In the genomic region with DNA sequence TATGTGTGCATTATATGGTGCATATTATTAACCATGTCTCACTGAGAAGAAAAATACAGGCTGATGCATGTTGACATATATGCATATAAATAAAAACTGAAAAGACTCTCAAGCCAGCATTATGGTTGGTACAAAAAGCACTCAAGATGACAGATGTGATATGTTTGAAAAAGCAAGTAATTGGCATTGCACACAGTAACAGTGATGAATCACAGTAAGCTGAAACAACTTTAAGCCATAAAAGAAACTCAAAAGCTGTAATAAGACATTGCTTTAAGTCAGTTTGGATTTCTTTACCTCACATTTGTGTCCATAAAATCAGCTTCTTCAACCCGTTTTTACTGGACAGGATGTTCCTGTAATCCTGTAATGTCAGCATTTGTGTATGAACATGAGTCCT, we compare ENCODE assay signal across 21 mouse cellular contexts.
"Had no signal": no experiment of that assay in that cellular context is flagged by ENCODE, and none has a peak within 500 bp of the region (broad histone marks: within the 10 kb centered on the region; RNA-seq: fewer than 3 reads in every experiment).

No protein-coding gene starts in this region.

- H3K9ac ChIP-seq: limb, embryonic 12.5 days; limb, embryonic 15.5 days; liver, embryonic 14.5 days; liver, postnatal 0 days; lung, embryonic 14.5 days; midbrain, embryonic 12.5 days; midbrain, embryonic 15.5 days; neural tube, embryonic 12.5 days; neural tube, embryonic 15.5 days had no signal

- DNase-seq: kidney, postnatal 14 days; kidney, postnatal 4 days; left cerebral cortex, postnatal 4 days; liver, postnatal 0 days; lung, embryonic 14.5 days; right cerebral cortex, adult 18-20 months; right cerebral cortex, postnatal 14 days; right cerebral cortex, postnatal 4 days; thymus, adult 2 months; thymus, postnatal 14 days; thymus, postnatal 4 days had no signal

- H3K4me1 ChIP-seq: limb, embryonic 12.5 days; midbrain, embryonic 12.5 days; midbrain, embryonic 15.5 days; neural tube, embryonic 12.5 days; neural tube, embryonic 15.5 days had no signal

- H3K36me3 ChIP-seq: midbrain, embryonic 12.5 days; midbrain, embryonic 15.5 days; neural tube, embryonic 12.5 days; neural tube, embryonic 15.5 days had no signal

- H3K27me3 ChIP-seq: limb, embryonic 12.5 days; limb, embryonic 15.5 days; midbrain, embryonic 12.5 days; midbrain, embryonic 15.5 days; neural tube, embryonic 12.5 days; neural tube, embryonic 15.5 days had no signal

- H3K4me2 ChIP-seq: limb, embryonic 12.5 days; limb, embryonic 15.5 days; liver, embryonic 11.5 days; lung, embryonic 14.5 days; midbrain, embryonic 12.5 days; midbrain, embryonic 15.5 days; neural tube, embryonic 12.5 days; neural tube, embryonic 15.5 days had no signal

- H3K27ac ChIP-seq: limb, embryonic 12.5 days; limb, embryonic 15.5 days; liver, embryonic 14.5 days; macrophage; midbrain, embryonic 12.5 days; midbrain, embryonic 15.5 days; neural tube, embryonic 12.5 days; neural tube, embryonic 15.5 days had no signal

- H3K4me3 ChIP-seq: limb, embryonic 12.5 days; limb, embryonic 15.5 days; midbrain, embryonic 12.5 days; midbrain, embryonic 15.5 days; neural tube, embryonic 12.5 days; neural tube, embryonic 15.5 days had no signal

- ATAC-seq: liver, postnatal 0 days; lung, postnatal 0 days; midbrain, embryonic 15.5 days had no signal

- H3K9me3 ChIP-seq: limb, embryonic 12.5 days; limb, embryonic 15.5 days; midbrain, embryonic 12.5 days; midbrain, embryonic 15.5 days; neural tube, embryonic 12.5 days; neural tube, embryonic 15.5 days had no signal
